Mouse (Mus musculus) embryo, embryonic 10 days (tissue): ENCODE measurements around the gene Pgm2.

Source experiments
- DNase-seq: peaks from one replicate; pipeline ENCODE4 v3.0.0-alpha.2; 2015; ENCODE audit warnings: low spot score

Pgm2 gene

GRCm38 (mm10) chr5:64075506-64075905 is 17.2 kb upstream of the Pgm2 start:
- DNase-seq, result peak; percentile 25

GRCm38 (mm10) chr5:64077353-64077752 is 15.4 kb upstream of the Pgm2 start:
- no peak for DNase-seq

- DNase-seq, result peak; percentile 65
These were observed 13.8 kb upstream of the Pgm2 start for GRCm38 (mm10) chr5:64078740-64079461.

GRCm38 (mm10) chr5:64079462-64079817 is 13.3 kb upstream of the Pgm2 start:
- DNase-seq, result no peak

- no peak for DNase-seq
These were observed 9.0 kb upstream of the Pgm2 start for GRCm38 (mm10) chr5:64083447-64084359.

- DNase-seq, result no peak
These were observed 7.3 kb upstream of the Pgm2 start for GRCm38 (mm10) chr5:64085405-64085804.

GRCm38 (mm10) chr5:64088740-64089139 is 4.0 kb upstream of the Pgm2 start:
- DNase-seq, result no peak

GRCm38 (mm10) chr5:64093349-64093871 is 660 bp downstream of the Pgm2 start:
- DNase-seq, result peak; percentile 56

- no peak for DNase-seq
These were observed 2.7 kb downstream of the Pgm2 start for GRCm38 (mm10) chr5:64095342-64095993.

- DNase-seq, result peak; percentile 6
These were observed 9.4 kb downstream of the Pgm2 start for GRCm38 (mm10) chr5:64101993-64102716.

GRCm38 (mm10) chr5:64102717-64103075 is 9.9 kb downstream of the Pgm2 start:
- DNase-seq, result peak; percentile 12

GRCm38 (mm10) chr5:64107596-64108289 is 15.0 kb downstream of the Pgm2 start:
- no peak for DNase-seq

GRCm38 (mm10) chr5:64109217-64109616 is 16.5 kb downstream of the Pgm2 start:
- DNase-seq, result peak; percentile 28

GRCm38 (mm10) chr5:64112360-64112759 is 19.6 kb downstream of the Pgm2 start:
- DNase-seq, result no peak

GRCm38 (mm10) chr5:64114210-64114609 is 21.5 kb downstream of the Pgm2 start:
- DNase-seq, result no peak

GRCm38 (mm10) chr5:64117191-64117590 is 24.4 kb downstream of the Pgm2 start:
- no peak for DNase-seq

- no peak for DNase-seq
These were observed 33.0 kb downstream of the Pgm2 start for GRCm38 (mm10) chr5:64125783-64126182.

GRCm38 (mm10) chr5:64131550-64131949 is 38.8 kb downstream of the Pgm2 start:
- DNase-seq, result no peak

- DNase-seq, result no peak
These were observed 41.2 kb downstream of the Pgm2 start for GRCm38 (mm10) chr5:64133901-64134300.

GRCm38 (mm10) chr5:64136325-64136724 is 43.6 kb downstream of the Pgm2 start:
- DNase-seq, result peak; percentile 35

- no peak for DNase-seq
These were observed 47.5 kb downstream of the Pgm2 start for GRCm38 (mm10) chr5:64140202-64140601.
